Mouse (Mus musculus): ENCODE data around the gene Rftn1.

Rftn1 gene

DNA sequence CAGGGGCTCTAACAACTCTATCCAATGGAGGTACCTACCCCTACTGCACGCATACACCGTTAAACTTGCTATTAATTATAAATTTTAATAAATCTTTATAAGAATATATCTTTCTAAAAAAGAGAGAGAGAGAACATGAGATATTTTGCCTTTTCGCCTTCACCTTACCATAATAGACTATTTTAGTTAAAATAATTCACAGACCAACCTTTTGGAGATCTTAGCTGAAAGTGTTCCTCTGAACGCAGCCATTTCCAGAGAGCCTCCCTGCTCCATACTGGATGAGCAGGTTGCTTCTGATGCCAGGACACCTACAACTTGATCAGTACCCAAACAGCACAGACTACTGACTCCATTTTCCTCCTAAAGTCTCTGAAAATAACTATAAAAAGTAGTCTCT, 94.2 kb downstream of the Rftn1 start:
- CTCF ChIA-PET, result no interaction called here

DNA sequence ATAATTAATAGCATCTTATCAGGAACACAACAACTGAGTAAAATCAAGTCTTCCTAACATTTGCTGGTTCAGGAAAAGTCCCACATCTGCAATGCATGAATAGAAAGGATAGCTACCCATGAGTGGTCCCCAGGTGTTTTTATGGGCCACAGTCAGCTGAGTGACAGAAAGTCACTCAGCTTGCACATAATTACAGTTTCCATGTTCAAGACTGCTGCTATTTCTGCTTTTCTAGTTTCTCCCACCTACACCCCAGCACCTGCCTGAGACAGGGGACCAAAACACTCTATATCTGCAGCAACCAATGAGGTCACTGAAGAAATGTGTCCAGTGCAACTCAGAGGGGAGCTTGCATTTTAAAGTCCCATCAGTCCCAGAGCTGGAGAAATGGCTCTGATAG, 95.9 kb downstream of the Rftn1 start:
- CTCF ChIA-PET, result interaction anchor here (0.6 to 0.7 kb wide), 2 partner anchors 1442 to 1986 kb away, joined by 3 to 6 read pairs; no protein-coding TSS in a partner anchor

DNA sequence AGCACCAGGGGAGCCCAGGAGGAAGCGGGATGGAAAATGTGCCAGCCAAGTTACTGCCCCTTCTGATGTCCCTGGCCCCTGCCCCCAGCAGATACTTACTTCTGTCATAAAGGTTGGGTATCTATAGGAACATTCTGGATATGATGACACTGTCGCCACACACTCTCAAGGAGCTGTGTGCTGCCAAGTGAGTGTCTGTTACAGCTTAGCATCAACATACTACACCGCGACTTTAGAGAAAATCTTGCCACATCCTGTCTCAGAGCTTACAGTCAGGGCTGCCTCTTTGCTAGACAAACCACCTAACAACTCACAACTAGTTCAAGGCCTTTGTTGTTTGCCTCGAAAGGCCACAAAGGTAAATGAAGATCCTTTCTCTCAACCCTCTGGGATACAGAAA, 96.4 kb downstream of the Rftn1 start:
- CTCF ChIA-PET, result no interaction called here

DNA sequence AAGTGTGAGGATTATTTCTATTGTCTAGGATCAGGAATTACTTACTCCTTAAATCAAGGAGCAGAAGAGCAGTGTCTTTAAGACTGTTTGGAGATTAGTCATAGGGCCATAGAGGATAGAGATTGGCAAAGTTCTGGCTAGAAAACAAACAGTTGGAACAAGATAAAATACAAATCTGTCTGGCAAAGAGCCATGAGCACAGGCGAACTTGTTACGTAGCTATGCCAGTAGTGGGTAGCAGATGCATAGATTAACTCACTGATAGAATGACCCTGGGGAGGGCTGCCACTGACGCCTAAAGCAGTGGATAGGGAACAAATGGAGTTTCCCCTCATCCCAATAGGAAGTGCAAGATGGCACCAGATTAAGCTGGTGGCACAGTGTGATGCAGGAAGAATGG, 97.1 kb downstream of the Rftn1 start:
- CTCF ChIA-PET, result no interaction called here

DNA sequence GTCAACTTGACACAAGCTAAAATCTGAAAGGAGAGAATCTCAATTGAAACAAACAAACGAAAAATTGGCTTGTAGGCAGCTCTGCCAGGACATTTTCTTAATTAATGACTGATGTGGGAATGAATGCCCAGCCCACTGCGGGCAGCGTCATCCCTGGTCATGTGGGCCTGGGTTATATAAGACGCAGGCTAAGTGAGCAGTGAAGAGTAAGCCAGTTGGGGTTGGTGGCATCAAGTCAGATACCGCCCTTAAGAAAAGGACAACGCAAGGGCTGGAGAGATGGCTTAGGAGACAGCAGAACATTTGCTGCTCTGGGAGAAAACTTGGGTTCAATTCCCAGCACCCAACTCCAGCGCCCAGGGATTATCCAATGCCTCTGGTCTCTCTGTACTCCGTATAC, 97.6 kb downstream of the Rftn1 start:
- CTCF ChIA-PET, result no interaction called here

DNA sequence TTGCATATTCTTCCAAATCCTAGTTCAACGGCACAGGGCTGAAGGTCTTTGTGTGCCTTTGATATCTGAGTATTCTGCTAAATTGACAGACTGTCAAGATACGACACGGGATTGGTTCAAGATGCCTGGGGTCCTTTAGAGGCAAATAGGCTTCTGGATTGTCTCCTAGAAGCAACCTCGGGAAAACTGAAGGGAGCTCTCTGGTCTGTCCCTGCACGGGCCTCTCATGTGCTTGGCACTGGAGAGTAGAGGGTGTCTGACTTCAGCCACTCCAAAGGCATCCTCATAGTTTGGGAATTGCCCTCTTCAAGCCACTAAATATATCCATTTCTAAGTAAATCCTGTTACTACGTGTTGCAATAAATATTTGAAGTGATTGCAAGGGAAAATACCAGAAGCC, 98.6 kb downstream of the Rftn1 start:
- CTCF ChIA-PET, result interaction anchor here (0.7 kb wide), 1 partner anchor 46 kb away, joined by 3 read pairs; no protein-coding TSS in a partner anchor

DNA sequence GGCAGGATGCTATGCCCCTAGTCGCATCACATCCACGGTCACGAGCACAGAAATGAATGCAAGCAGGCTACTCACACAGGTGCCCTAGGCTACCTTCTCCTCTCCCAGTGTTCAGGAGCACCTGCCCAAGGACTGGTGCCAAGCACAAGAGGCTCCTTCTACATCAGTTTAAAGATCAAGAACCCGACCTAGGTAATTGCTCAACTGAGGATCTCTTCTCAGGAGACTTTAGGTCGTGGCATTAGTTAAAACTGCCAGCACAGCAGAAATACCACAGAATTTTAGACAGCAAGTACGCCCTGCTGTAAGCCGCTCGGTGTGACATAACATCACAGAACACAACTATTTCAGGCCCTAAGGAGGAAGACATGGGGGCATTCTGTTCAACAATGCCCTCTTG, 100.7 kb downstream of the Rftn1 start:
- CTCF ChIA-PET, result no interaction called here

DNA sequence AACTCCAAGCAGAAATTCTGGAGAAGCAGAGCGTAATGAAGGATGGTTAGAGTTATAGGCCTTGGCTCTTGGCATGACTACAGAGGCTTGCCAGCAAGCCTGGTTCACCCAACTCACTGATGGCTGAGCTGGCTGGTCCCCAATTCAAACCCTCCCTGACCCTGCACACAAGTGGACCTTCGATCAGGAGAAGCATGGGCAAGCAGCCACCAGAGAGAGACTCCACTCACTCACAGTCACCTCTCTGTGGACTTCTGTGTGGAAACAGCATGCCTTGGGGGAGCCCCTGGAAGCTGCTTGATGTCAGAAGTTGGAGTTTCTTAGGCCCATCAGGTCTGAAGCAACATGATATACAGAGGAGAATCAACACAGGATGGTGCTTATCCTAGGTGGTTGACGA, 102.4 kb downstream of the Rftn1 start:
- CTCF ChIA-PET, result interaction anchor here (0.6 to 0.7 kb wide), 2 partner anchors 146 to 371 kb away, joined by 4 to 11 read pairs; no protein-coding TSS in a partner anchor

DNA sequence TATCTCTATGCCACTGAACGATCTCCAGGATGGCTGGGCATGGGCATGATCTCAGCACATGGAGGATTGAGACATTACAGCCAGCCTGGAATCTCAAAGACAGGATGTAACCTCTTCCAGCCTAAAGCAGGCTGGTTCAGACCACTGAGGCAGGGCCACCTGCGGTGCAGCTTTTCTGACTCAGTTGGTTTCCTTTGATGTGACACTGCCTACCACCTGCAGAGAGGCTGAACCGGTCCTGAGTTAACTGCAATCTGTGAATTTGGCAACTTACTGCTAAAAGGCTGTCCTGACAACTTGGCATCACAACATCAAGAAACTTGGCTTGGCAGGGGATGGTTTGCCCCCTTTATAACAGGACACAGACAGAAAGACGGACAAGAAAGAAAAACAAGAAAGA, 103.6 kb downstream of the Rftn1 start:
- CTCF ChIA-PET, result no interaction called here

DNA sequence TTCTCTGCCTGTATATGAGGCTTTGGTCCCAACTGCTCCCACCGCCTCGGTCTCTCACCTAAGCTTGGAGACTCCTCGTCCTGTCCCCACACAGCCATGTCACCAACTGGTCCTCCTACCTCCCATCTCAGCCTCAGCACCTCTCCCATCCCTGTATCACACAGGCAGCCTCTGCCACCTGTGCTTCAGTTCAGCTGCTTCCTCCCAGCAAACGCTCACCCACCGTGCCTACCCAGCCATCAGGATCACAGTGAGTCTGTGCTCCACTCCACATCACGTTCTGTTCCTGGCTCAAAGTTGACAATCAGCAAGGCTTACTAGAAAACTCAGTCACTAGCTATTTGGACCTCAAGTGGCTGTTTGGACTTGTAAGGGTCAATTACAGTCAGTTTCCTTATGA, 105.8 kb downstream of the Rftn1 start:
- CTCF ChIA-PET, result no interaction called here

DNA sequence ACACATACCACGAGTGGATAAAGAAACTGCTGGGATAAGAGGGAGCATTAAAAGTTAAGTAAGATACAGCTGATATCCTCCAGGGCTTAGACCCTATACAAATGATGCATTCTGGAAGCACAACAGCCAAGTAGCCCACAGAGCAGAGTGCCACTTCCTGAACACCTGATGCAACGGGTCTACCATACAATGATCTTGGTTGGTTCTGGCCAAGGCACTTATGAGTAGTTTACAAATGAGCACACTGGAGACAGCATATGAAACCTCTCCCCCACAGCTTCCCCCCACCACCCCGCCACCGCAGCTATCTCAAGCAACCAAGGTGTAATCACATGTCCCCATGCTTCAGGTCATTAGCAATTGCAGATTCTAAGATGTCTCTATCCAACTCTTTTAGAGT, 106.5 kb downstream of the Rftn1 start:
- CTCF ChIA-PET, result no interaction called here

DNA sequence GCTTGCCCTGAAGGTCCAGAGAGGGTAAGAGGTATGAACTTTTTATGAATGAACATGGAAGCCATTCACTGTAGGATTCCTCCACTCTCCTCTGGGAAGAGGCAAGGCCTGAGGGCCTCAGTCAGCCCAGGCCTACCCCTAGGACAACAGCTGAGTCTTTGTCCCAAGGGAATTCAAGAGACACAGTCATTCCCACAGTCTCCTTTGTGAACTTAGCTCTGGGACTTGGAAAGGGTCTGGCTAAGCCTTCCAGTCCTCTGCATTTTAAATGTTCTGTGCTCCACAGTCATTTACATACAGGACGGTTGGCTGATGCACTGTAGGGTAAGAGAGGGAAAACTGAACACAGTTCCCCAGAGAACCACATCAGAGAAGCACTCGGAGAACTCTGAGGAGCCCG, 107.5 kb downstream of the Rftn1 start:
- CTCF ChIA-PET, result no interaction called here

DNA sequence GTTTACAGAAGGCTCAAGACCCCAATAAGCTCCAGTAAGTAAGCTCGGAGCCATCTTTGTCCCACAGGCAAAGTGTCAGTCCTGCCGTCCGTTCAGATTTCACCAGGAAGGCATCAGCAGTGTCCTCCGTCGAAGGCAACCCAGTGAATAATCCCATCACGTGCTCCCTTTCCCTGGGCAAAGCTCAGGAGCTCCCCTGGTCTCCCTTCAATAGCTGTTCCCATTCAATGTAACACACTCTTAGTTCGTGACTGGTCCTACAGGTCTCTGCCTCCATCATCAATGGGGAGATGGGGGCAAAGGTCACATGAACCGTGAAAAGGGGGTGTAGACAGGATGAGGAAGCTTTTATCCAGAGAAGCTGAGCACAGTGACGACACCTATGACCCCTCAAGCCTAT, 108.8 kb downstream of the Rftn1 start:
- CTCF ChIA-PET, result interaction anchor here (0.7 kb wide), 1 partner anchor 20 kb away, joined by 3 read pairs; no protein-coding TSS in a partner anchor

DNA sequence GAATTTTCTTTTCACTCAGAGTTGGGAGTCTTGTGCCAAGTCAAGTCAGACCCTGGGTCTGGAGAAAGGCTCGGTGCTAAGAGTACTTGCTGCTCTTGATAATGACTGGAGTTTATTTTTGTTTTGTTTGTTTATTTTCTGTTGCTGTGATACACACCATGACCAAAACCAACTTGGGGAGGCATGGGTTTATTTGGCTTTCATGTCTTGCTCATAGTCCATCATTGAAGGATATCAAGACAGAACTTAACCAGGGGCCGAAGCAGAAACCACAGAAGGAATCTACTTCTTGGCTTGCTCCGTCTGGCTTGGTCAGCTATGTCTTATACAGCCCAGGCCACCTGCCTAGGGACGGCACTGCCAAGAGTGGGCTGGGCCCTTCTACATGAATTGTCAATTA, 109.5 kb downstream of the Rftn1 start:
- CTCF ChIA-PET, result no interaction called here

DNA sequence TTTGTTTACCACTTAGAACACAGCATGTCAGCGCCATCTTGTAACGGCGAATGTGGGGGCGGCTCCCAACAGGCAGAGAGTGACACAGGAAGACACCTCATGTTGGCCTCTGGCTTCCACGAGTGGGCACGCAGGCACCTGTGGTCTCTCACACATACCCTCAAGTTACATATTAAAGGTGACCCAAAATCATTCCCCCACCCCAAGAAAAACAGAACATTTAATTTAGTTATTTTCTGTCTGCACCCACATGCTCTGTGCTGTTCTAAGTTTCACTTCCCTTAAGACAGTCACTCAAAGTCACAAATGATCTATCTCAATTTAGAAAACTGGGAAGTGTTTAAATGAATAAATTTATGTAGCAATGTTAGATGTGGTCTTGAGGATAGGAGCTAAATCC, 111.7 kb downstream of the Rftn1 start:
- CTCF ChIA-PET, result no interaction called here

DNA sequence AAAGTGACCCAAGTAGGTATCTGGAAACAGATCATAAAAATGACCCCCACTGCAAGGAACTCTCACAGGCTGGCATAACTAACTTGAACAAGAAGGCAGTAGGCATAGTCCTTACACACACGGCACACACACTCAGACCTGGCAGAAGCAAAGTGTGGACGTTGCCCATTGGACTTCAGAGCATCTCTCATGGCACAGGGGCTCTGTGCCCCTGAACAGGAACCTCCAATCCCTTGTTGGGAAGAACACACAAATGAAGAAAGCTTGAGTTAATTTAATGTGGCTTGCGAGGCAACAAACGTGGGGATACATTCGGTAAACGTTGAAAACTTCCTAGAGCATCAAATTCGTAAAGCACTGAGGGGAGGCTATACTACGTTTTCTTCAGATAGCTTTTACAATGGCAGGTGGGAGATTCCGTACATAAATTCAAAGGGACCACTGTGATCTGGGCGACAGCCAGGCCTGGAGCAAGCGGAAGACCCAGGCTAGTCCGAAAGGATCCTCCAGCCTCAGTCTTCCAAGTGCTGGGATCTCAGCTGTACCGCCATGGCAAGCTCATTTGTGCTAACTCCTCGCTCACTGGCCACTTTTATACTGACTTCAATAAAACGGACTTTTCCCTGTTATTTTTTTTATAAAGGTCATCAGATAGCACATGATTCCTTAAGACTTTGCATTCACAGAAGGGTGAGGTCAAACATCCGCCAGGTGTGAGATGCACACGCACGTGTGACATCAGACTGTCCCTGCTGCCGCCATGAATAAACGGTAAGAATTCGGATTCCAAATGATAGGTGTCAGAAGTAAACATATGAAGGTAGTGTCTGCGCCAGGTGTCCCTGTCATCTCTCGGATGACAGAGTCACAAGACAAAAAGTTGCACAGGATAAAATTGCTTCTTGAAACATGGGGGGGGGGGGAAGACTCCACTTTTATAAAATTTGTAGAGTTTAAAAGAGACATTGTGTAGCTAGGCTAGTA, 117.2 kb downstream of the Rftn1 start:
- CTCF ChIA-PET, result interaction anchor here (0.8 kb wide), 1 partner anchor 683 kb away, joined by 12 read pairs; no protein-coding TSS in a partner anchor

DNA sequence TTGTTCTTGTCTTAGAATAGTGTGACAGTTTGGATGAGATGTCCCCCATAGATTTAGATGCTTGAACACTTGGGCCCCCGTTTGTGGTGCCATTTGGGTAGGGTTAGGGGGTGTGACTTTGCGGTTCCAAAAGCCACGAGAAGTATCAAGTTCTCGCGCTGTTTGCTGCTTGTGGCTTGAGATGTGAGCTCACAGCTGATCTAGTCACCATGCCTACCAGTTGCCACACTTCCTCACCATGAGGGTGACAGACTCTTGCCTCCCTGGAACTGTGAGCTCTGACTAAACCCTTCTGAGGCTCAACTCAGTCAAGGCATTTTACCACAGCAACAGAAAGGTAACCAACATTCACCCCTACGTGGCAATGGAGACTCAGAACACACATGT, 118.9 kb downstream of the Rftn1 start:
- CTCF ChIA-PET, result no interaction called here

DNA sequence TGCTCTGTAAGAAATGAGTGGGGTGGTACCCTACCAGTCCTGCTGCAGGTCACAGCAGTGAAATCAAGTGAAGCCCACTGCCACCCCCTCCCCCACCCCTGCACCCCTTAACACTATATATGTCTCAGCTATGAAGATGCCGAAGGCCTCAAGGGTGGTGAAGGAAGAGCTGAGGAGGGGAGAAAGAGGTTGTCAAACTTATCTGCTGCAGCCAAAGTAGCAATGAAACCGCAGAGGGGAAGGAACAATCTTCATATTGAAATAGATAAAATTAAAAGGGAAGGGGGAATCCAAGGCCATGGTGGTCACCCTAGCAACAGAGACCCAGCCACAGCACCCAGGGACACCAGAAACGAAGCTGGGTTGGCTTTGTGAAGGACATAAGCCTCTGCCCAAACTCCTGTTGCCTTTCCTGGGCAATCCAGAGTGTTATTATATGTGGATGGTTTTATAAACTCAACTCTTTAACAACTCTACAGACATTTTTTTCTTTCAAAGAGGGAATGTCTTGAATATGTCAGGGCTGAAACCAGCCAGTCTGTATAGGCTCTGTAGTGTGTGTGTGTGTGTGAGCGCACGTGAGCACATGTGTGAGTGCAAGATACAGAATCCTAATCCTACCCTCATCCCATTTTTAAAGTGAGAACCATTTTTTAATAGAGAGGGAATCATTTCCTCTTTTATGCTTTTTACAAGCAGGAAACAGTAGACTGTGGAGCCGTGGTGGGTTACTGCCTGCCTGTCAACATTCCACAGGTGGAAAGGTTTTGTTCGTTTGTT, 119.5 kb downstream of the Rftn1 start:
- CTCF ChIA-PET, result no interaction called here

DNA sequence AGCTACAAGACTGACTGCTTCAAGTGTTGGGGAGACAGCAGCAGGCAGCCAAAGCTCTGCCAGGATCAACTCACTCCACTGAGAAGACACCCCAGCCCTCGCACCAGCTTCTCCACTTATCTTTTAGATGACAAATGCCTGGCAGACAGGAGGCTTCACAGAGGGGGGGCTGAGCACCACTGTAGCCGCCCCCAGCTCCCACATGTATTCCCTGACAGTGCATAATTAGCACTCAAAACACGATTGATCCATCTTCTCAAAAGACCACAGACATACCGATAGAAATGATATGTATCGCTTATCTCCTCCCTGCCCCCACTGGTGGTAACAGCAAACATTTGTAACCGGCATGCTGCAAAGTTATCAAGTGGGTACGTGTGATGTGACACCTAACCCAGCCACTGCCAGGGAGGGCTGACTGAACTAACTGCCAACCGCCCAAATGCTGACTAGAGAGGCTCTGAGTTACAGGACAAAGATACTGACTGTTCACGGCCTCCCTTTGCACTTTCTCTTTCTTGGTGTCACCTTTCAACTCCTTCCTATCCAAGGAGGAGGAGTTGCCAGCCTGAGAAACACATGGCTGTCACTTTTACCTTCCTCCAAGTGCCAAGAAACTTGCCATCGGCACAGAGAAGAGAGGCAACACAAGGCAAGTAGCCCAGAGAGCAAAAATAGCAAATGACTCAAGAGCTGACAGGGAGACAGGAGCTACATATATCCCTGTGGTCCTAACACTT, 120.4 kb downstream of the Rftn1 start:
- CTCF ChIA-PET, result no interaction called here

DNA sequence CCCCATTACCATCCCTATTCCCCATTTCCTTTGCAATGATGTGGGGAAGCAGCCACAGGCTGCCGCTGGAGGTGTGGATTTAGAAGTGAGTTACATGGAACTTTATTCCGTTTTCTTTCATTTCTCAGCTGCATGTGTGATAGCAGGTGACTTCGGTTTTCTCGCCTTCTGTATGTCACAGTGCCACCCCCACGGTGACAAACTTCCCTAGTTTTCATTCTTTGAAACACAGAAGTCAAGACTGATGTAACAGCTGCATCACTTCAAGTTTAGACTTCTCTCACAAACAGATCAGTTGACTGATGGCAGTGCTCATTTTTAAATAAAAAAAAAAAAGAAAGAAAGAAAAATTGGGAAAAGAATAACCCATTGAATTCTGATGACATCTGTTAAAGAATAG, 121.3 kb downstream of the Rftn1 start:
- CTCF ChIA-PET, result interaction anchor here (0.7 kb wide), 1 partner anchor 115 kb away, joined by 5 read pairs; no protein-coding TSS in a partner anchor

DNA sequence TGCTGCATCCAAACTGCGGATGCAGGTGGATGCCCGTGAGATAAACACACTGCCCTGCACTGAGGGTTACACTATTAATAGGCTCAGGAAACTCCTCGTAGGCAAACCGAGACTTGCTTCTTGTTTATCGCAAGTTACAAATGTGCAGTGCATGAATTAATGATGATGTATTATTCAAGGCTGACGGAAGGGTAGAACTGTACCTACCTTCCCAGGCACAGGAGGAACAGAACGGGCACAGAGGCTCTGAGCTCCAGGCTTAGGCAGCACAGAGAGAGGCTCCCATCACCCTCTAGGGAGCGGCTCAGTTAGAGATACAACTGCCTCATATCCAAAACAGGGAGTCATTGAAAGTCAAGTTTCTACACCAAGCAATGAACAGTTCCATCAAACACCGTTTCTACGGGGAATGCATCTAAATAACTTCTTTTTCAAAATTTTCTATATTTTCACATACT, 121.8 kb downstream of the Rftn1 start:
- CTCF ChIA-PET, result interaction anchor here (0.7 kb wide), 1 partner anchor 115 kb away, joined by 5 read pairs; no protein-coding TSS in a partner anchor
